21 mouse cellular contexts compared by ENCODE assay signal in genomic region chr10:119725363-119725762, GRCm38 (mm10).
"Had no signal": no experiment of that assay in that cellular context is flagged by ENCODE, and none has a peak within 500 bp of the region (broad histone marks: within the 10 kb centered on the region; RNA-seq: fewer than 3 reads in every experiment).

No protein-coding gene starts in this region.

- H3K9me3 ChIP-seq: limb, embryonic 10.5 days; limb, embryonic 13.5 days; liver, embryonic 12.5 days; liver, embryonic 15.5 days; lung, embryonic 15.5 days; midbrain, embryonic 10.5 days; midbrain, embryonic 13.5 days had no signal

- H3K4me1 ChIP-seq: limb, embryonic 13.5 days; liver, embryonic 12.5 days; liver, embryonic 15.5 days; megakaryocyte, embryonic 14.5 days had no signal

- H3K27ac ChIP-seq: limb, embryonic 10.5 days; limb, embryonic 13.5 days; liver, embryonic 12.5 days; liver, embryonic 15.5 days; lung, embryonic 15.5 days; midbrain, embryonic 10.5 days; midbrain, embryonic 13.5 days; stomach, postnatal 0 days had no signal

- H3K4me2 ChIP-seq: limb, embryonic 13.5 days; liver, embryonic 12.5 days; liver, embryonic 15.5 days; lung, embryonic 15.5 days; midbrain, embryonic 13.5 days had no signal

- H3K27me3 ChIP-seq: limb, embryonic 13.5 days; liver, embryonic 12.5 days; liver, embryonic 15.5 days; lung, embryonic 15.5 days; megakaryocyte, embryonic 14.5 days; midbrain, embryonic 13.5 days had no signal

- ATAC-seq: liver, embryonic 12.5 days; midbrain, embryonic 13.5 days; midbrain, embryonic 16.5 days had no signal

- H3K4me3 ChIP-seq: limb, embryonic 10.5 days; limb, embryonic 13.5 days; liver, embryonic 12.5 days; liver, embryonic 15.5 days; lung, embryonic 15.5 days; megakaryocyte, embryonic 14.5 days; midbrain, embryonic 10.5 days; midbrain, embryonic 13.5 days had no signal

- H3K9ac ChIP-seq: limb, embryonic 13.5 days; liver, embryonic 12.5 days; liver, embryonic 15.5 days; lung, embryonic 15.5 days; midbrain, embryonic 13.5 days had no signal

- H3K36me3 ChIP-seq: limb, embryonic 10.5 days; limb, embryonic 13.5 days; liver, embryonic 12.5 days; liver, embryonic 15.5 days; lung, embryonic 15.5 days; midbrain, embryonic 10.5 days; midbrain, embryonic 13.5 days had no signal

- DNase-seq: kidney, adult 18-20 months; kidney, adult 9 months; kidney, postnatal 14 days; liver; lung, adult 18-20 months; lung, postnatal 10 days; lung, postnatal 36 days; right cerebral cortex, adult 18-20 months; right cerebral cortex, postnatal 14 days; right cerebral cortex, postnatal 4 days; thymus, postnatal 36 days had no signal
